Mouse (Mus musculus) C2C12 (cell line): ENCODE measurements around the gene Chrna5. TPM values are rescaled to one million over a fixed set of nuclear protein-coding genes. Genes with fewer than 3 reads are reported as not detected.
"Not testable (repeated sequence)": the region's sequence is repeated elsewhere in the genome, so short reads cannot be mapped to it uniquely, and the experiment has no call there.

Experiments
- H3K27me3 ChIP-seq: one replicate; pipeline ENCODE4 v1.6.1; 2011; ENCODE audit not compliant: control insufficient read depth, insufficient read depth, insufficient read length
- H3K36me3 ChIP-seq: one replicate; pipeline ENCODE4 v1.6.1; 2011; ENCODE audit not compliant: control insufficient read depth, insufficient read depth
- H3K4me3 ChIP-seq: one replicate; pipeline ENCODE4 v1.5.1; 2011; ENCODE audit warnings: mild to moderate bottlenecking, control low read depth; ENCODE audit not compliant: poor library complexity, insufficient read depth, severe bottlenecking
- H3K79me2 ChIP-seq: one replicate; pipeline ENCODE4 v1.6.1; 2011; ENCODE audit not compliant: control insufficient read depth, insufficient read depth
- H3K79me3 ChIP-seq: one replicate; pipeline ENCODE4 v1.6.1; 2011; ENCODE audit warnings: low read depth, control low read depth
- H3ac ChIP-seq: one replicate; pipeline ENCODE3; 2011; ENCODE audit warnings: low read depth; ENCODE audit not compliant: control insufficient read depth, insufficient read length
- CEBPB ChIP-seq: IDR thresholded peaks from one replicate; pipeline ENCODE4 v1.6.1; 2011; ENCODE audit warnings: low read depth, mild to moderate bottlenecking, control low read depth, moderate library complexity
- CTCF ChIP-seq: IDR thresholded peaks from one replicate; pipeline ENCODE4 v1.5.1; 2011; ENCODE audit not compliant: control insufficient read depth, insufficient read depth, insufficient read length
- FOSL1 ChIP-seq: IDR thresholded peaks from one replicate; pipeline ENCODE4 v1.8.0; 2011; ENCODE audit warnings: mild to moderate bottlenecking, low read length; ENCODE audit not compliant: poor library complexity, insufficient read depth, severe bottlenecking
- MAX ChIP-seq: IDR thresholded peaks from one replicate; pipeline ENCODE4 v1.6.1; 2011; ENCODE audit warnings: mild to moderate bottlenecking, control low read depth
- MYOD1 ChIP-seq: IDR thresholded peaks from one replicate; pipeline ENCODE4 v1.6.1; 2011; ENCODE audit warnings: low read depth; ENCODE audit not compliant: control insufficient read depth, insufficient read length
- MYOG ChIP-seq: IDR thresholded peaks from one replicate; pipeline ENCODE4 v1.6.1; 2011; ENCODE audit not compliant: control insufficient read depth, insufficient read length; ENCODE audit errors: extremely low read depth
- USF1 ChIP-seq: IDR thresholded peaks from one replicate; pipeline ENCODE4 v1.6.1; 2011; ENCODE audit warnings: low read depth, mild to moderate bottlenecking, control low read depth, moderate library complexity
- polyA plus RNA-seq: library from polyadenylated mRNA; unstranded; fragments of >200 nt; fragmentation: generic; extraction: Trizol; gene quantifications from one replicate; pipeline ENCODE4 v1.2.1, GENCODE M21; 2012; ENCODE audit warnings: missing spikeins

Chrna5 gene
- polyA plus RNA-seq, 1 experiment = not detected

DNA sequence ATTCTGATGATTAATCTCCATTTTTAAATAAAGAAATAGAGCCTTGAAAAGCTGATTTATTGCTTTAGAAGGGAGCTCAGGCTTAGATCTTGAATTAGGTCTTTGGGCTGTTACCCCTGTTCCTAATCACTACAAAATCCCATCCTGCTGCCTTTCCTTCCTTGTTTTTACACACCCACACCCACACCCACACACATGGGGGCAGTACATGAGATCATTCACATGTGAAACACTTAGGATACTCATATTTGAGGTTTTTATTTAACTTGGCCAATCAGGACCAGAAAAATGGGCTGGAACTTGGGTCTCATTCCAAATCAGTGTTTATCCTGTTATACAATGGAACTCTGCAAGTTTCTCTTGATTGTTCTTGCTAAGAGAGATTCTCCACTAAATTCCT, 31.2 kb upstream of the Chrna5 start:
- Histone ChIP-seq H3K4me3 (no peak overlapping the region), H3K27me3 (no peaks in the 10 kb centered on the region), H3K79me3 (peaks cover 25% of the 10 kb centered on the region), H3K36me3 (peaks cover 21% of the 10 kb centered on the region), H3K79me2 (peaks cover 37% of the 10 kb centered on the region), H3ac (no peak overlapping the region)
- TF ChIP-seq FOSL1 (no peak), MAX (no peak), CTCF (no peak), CEBPB (no peak), MYOD1 (no peak), MYOG (no peak), USF1 (no peak)

DNA sequence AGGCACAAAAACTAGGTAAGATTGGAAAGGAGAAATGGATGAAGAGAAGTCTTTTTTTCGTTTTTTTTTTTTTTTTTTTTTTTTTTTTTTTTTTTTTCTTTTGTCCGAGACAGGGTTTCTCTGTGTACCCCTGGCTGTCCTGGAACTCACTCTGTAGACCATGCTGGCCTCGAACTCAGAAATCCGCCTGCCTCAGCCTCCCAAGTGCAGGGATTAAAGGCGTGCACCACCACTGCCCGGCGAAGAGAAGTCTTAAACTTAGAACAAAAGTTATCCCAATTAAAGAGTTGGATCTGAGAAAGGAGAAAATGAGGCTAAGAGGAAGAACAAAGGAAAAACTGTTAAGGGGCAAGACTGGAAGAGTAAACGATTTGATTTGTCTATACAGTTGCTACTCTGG, 30.5 kb upstream of the Chrna5 start:
- peak overlapping the region; percentile 32 for H3ac ChIP-seq
- peaks cover 28% of the 10 kb centered on the region for H3K36me3 ChIP-seq
- H3K79me3 ChIP-seq = peaks cover 25% of the 10 kb centered on the region

DNA sequence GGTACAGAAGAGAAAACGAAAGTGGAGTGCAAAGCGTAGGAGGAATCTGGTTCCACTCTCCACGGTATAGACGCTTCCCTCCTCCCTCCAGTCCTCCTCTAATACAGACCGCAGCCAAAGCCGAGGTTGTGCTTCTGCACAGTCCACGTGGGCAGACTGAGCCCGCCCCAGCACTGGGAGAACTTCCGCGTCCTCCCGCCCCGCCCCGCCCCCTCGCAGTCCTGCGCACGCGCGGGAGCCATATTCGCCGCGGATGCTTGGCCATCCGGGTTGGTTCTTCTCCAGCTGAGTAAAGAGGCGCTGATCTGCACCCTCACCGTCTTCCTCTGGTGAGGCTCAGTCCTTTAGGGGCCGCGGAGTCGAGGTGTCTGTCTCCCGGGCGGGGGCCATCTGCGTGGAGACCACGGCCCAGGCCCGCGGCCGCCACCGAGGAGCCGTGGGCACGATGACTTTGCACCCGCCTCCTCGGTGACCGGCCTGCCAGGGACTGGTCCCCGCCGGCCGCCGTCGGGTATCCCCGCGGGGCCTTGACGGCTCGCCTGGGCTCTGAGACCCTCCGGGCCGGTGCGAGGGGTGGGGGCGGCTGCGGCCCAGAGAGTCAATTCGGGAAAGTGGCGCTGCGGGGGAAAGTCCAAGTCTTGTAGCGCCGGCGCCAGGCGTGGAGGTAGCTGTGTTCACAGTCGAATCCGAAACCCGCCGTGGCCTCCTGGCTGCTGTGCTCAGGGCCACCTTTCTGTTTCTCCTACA, 29.9 kb upstream of the Chrna5 start, which contains the start of the genes Psma4 and AY074887:
Gene Psma4 (plus strand): TSS at position 216 of the 747 bp plus-strand sequence.
Gene AY074887 (minus strand): TSS at position 424 of the 747 bp plus-strand sequence.
- Histone ChIP-seq H3K27me3 (no peaks in the 10 kb centered on the region), H3ac (peak within 1 kb of the TSS; percentile 91), H3K79me2 (peaks cover 37% of the 10 kb centered on the region), H3K36me3 (peaks cover 34% of the 10 kb centered on the region), H3K79me3 (peaks cover 25% of the 10 kb centered on the region), H3K4me3 (peak within 1 kb of the TSS; percentile 78)
- TF ChIP-seq USF1 (peak; percentile 85), MYOG (no peak), CTCF (no peak), MAX (peak; percentile 90)

More for the DNA sequence above, 30.5 kb upstream of the Chrna5 start:
- Histone ChIP-seq H3K4me3 (peak overlapping the region; percentile 78), H3K79me2 (peaks cover 37% of the 10 kb centered on the region)
- not testable (repeated sequence) for H3K27me3 ChIP-seq

DNA sequence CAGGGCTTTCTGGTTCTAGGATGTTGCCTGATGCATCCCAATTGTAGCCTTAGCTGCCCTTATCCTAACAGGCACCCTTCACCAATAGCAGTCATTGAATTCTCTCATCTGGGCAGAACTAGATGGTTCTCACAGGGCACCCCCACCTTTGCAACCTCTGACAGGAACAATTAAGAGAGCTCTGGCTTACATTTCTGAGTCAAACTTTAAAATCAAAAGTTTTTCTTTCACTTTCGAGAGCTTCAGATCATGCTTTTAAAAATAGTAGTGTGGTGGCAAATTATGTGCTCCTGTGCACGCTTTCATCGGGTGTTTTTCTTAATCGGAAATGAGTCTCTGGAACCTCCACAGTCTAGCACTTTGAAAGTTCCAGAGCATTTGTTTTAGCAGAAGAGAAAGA, 19.6 kb upstream of the Chrna5 start:
- no peaks in the 10 kb centered on the region for H3K27me3 ChIP-seq
- H3K4me3 ChIP-seq = no peak overlapping the region
- H3K79me2 ChIP-seq = no peaks in the 10 kb centered on the region
- no peak overlapping the region for H3ac ChIP-seq
- H3K79me3 ChIP-seq = no peaks in the 10 kb centered on the region
- no peak for TF ChIP-seq FOSL1
- TF ChIP-seq CEBPB = no peak
- no peak for TF ChIP-seq CTCF
- TF ChIP-seq MYOD1 = no peak
- no peak for TF ChIP-seq MYOG
- TF ChIP-seq USF1 = no peak
- H3K36me3 ChIP-seq = peaks cover 38% of the 10 kb centered on the region

DNA sequence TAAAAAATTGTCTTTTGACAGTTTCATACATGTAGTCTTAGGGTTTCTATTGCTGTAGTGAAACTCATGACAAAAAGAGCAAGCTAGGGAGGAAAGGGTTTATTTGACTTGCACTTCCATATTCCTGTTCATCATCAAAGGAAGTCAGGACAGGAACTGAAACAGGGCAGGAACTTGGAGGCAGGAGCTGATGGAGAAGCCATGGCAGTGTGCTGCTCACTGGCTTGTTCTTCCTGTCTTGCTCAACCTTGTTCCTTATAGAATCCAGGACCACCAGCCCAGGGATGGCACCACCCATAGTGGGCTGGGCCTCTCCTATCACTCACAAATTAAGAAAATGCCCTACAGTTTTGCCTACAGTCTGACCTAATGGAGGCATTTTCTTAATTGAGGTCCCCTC, 17.0 kb upstream of the Chrna5 start:
- Histone ChIP-seq H3K79me2 (no peaks in the 10 kb centered on the region), H3ac (no peak overlapping the region), H3K4me3 (no peak overlapping the region), H3K79me3 (no peaks in the 10 kb centered on the region), H3K27me3 (no peaks in the 10 kb centered on the region), H3K36me3 (peaks cover 13% of the 10 kb centered on the region)
- TF ChIP-seq MAX (no peak), MYOG (no peak), CEBPB (no peak), MYOD1 (no peak), USF1 (no peak), FOSL1 (no peak), CTCF (no peak)

DNA sequence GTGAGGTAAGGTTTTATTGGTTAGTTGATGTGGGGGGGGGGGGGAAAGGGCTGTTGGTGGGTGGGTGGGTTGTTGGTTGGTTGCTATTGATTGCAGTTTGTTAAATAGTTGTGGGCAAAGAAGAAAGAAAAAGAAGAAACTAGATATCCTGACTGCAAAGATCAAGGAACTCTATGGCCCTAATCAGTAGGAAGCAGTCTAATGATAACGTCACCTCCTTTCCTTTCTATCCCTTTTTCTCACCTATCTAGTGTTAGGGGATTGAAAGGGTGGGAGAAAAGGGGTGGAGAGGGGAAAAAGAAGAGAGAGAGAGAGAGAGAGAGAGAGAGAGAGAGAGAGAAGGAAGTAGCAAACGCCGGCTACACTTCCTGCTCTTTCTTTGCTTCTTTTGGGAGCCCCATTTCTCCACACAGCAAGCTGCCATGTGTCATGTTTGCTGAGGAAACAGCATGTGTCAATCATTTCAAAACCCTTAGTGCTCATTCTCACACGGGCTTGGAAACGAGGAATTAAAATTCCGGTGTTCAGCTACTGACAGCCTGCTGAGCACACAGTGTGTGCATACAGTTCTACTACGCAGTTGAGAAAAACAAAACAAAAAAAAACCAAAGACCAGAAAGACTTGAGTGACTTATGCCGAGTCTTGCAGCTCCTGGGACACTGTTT, 10.6 kb upstream of the Chrna5 start:
- H3K79me2 ChIP-seq = no peaks in the 10 kb centered on the region
- no peaks in the 10 kb centered on the region for H3K36me3 ChIP-seq
- H3K27me3 ChIP-seq = peaks cover 4% of the 10 kb centered on the region
- H3K4me3 ChIP-seq = no peak overlapping the region
- H3ac ChIP-seq = no peak overlapping the region
- H3K79me3 ChIP-seq = no peaks in the 10 kb centered on the region
- TF ChIP-seq CTCF (no peak), MYOD1 (no peak), CEBPB (no peak), MAX (no peak), FOSL1 (no peak), USF1 (no peak)
